Mouse (Mus musculus): ENCODE results near the gene Ttc7b.

- no peak for TF ChIP-seq CTCF (IDR thresholded peaks at IDR 0.05; ENCODE audit: low read depth)
- TF ChIP-seq EP300 (IDR thresholded peaks at IDR 0.05; ENCODE audit: low read depth): no peak
Observed at GRCm38 (mm10) chr12:100375801-100376200, 144.8 kb downstream of the Ttc7b start.

Data from liver, postnatal 0 days (tissue).